Mouse (Mus musculus): ENCODE measurements around the gene Ddx54. TPM values are rescaled to one million over a fixed set of nuclear protein-coding genes. Genes with fewer than 3 reads are reported as not detected.

The Ddx54 gene
- polyA plus RNA-seq, 1 experiment from 2014 or later: 52.2 TPM

DNA sequence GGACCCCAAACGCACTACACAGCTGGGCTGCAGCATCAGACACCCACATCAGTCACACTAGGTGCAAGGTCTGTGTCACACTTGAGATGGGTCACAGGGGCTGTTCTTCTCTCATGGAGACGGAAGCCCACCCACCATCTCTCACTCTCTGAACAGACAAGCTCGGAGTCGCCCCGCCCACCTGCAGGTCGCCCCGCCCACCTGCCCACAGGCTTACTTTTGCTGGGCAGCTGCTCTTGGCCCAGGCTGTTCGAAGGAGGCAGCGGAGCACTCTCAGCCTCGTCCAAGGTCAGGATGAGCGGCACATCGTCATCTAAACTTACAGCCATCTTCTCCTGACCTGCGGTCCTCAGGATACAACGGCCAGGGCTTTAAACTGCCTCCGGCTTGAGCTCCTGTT lies 27.6 kb upstream of the Ddx54 start:
- WGBS: 40% methylated on average over 15 of the region's 15 CpGs
- Histone ChIP-seq H3K4me1 (peaks cover 61% of the 10 kb centered on the region), H3K9me3 (replicated peaks) (no peaks in the 10 kb centered on the region), H3K27me3 (0 out of 2 replicates have a peak, but pooled peaks cover 3% of the 10 kb centered on the region), H3K36me3 (peaks cover 41% of the 10 kb centered on the region), H3K4me3 (replicated peaks) (no peak overlapping the region), H3K4me2 (peak overlapping the region; percentile 2; the same call in 1 of the 2 replicates), H3K27ac (no peak overlapping the region), H3K9ac (no peak overlapping the region)
- no peak for ATAC-seq (replicated peaks; ENCODE audit: low FRiP score)

DNA sequence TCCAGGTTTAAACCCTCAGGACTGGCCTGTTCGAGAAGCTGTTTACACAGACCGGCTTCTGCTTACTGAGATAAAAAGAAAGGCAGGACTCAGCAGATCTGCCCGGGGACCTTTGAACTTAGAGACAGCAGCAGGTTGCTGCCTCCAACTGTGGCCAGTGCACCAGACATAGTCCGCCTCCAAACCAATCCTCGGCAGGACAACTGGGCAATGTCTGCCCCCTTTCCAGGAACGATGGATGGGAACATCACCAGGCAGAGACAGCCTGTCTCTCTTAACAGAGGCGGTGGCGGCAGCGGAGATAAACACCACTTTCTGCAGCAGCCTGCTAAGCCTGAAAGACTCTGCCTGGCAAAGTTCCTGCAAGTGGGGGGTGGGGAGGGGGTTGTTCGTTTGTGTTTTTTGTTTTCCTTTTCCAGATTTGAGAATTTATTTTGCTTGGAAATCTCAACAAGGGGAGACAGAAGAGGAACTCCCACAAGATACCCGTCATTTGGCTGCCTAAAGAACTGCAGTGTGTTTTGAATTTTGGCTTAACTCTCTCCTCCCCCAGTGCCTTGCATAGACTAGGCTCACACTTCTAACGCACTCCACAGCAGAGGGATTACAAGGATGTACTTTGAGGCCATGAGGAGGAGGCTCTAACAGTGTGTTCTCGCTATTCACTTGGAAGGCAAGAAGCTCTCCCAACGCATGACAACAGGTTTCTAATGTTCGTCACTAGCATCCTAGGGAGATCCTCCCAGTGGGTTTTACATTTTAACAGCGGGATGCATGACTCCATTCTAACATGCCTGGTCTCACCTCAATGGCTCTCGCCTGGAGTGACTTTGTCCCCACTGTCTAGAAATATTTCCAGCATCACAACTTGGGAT lies 25.6 kb upstream of the Ddx54 start:
- Histone ChIP-seq H3K9me3 (replicated peaks) (no peaks in the 10 kb centered on the region), H3K9ac (peak overlapping the region; percentile 80; the same call in 1 of the 2 replicates)
- WGBS: 11% methylated on average over 17 of the region's 17 CpGs

GRCm38 (mm10) chr5:120587616-120587926 lies 25.0 kb upstream of the Ddx54 start:
- Histone ChIP-seq H3K9ac (peak overlapping the region; percentile 80), H3K36me3 (peaks cover 26% of the 10 kb centered on the region), H3K9me3 (replicated peaks) (no peaks in the 10 kb centered on the region), H3K4me3 (replicated peaks) (peak overlapping the region; percentile 76), H3K4me1 (peaks cover 38% of the 10 kb centered on the region), H3K27me3 (no peaks in the 10 kb centered on the region), H3K27ac (peak overlapping the region; percentile 73), H3K4me2 (peak overlapping the region; percentile 91)
- WGBS: 21% methylated on average over 9 of the region's 9 CpGs
- ATAC-seq (replicated peaks; ENCODE audit: low FRiP score): no peak

More for the DNA sequence above, 25.6 kb upstream of the Ddx54 start:
- Histone ChIP-seq H3K4me2 (peak overlapping the region; percentile 91), H3K27me3 (0 out of 2 replicates have a peak, but pooled peaks cover 3% of the 10 kb centered on the region), H3K36me3 (peaks cover 30% of the 10 kb centered on the region), H3K4me3 (replicated peaks) (peak overlapping the region; percentile 76), H3K27ac (peak overlapping the region; percentile 73), H3K4me1 (peaks cover 42% of the 10 kb centered on the region)
- ATAC-seq (replicated peaks; ENCODE audit: low FRiP score): no peak

GRCm38 (mm10) chr5:120587940-120588568 lies 24.5 kb upstream of the Ddx54 start:
- Histone ChIP-seq H3K27ac (peak overlapping the region; percentile 73), H3K4me2 (peak overlapping the region; percentile 91), H3K4me3 (replicated peaks) (peak overlapping the region; percentile 76), H3K27me3 (no peaks in the 10 kb centered on the region), H3K9ac (peak overlapping the region; percentile 80), H3K36me3 (peaks cover 21% of the 10 kb centered on the region), H3K4me1 (peaks cover 38% of the 10 kb centered on the region), H3K9me3 (replicated peaks) (no peaks in the 10 kb centered on the region)
- ATAC-seq (replicated peaks; ENCODE audit: low FRiP score): peak; percentile 12
- under 1% methylated on average over 23 of the region's 29 CpGs for WGBS

DNA sequence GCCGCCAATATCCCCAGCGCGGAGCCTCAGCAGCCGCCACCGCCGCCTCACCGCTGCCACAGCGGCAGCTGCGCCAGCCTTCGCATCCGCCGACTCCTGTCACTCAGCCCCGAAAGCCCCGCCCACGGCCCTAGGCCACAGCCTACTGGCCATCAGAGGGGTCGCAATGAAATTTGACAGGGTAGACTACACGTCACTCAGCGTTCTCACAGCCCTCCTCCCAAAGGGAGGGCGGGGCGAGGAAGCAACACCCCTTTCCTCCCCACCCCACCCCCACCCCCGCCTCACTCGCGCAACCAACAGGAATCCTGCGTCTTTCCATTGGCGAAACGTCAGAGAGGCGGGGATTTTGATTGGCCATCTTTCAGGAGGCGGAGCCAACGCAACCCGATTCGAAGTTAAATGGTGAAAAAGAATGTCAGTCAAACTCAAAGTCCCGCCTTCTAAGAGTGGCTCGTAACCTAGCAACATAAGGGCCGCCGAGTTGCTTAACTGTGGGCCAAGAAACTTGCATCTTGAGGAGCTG lies 23.9 kb upstream of the Ddx54 start, which contains the start of the genes Tpcn1 and Iqcd:
Gene Tpcn1, minus strand, starts transcription at position 105 of the 526 bp plus-strand sequence.
Gene Iqcd, plus strand, starts transcription at position 448 of the 526 bp plus-strand sequence.
- H3K4me1 ChIP-seq: peaks cover 38% of the 10 kb centered on the region
- H3K4me2 ChIP-seq: peak within 1 kb of the TSS; percentile 91
- H3K36me3 ChIP-seq: peaks cover 16% of the 10 kb centered on the region
- H3K9me3 ChIP-seq (replicated peaks): no peaks in the 10 kb centered on the region
- ATAC-seq (replicated peaks; ENCODE audit: low FRiP score): peak; percentile 97
- peak within 1 kb of the TSS; percentile 76 for H3K4me3 ChIP-seq (replicated peaks)
- peak within 1 kb of the TSS; percentile 80 for H3K9ac ChIP-seq
- H3K27me3 ChIP-seq: no peaks in the 10 kb centered on the region
- WGBS: under 1% methylated on average over 35 of the region's 35 CpGs
- H3K27ac ChIP-seq: peak within 1 kb of the TSS; percentile 73

GRCm38 (mm10) chr5:120590356-120591010 lies 22.1 kb upstream of the Ddx54 start:
- Histone ChIP-seq H3K4me1 (peaks cover 27% of the 10 kb centered on the region), H3K4me2 (no peak overlapping the region), H3K27ac (no peak overlapping the region), H3K27me3 (no peaks in the 10 kb centered on the region), H3K4me3 (replicated peaks) (no peak overlapping the region), H3K36me3 (no peaks in the 10 kb centered on the region), H3K9ac (no peak overlapping the region), H3K9me3 (replicated peaks) (no peaks in the 10 kb centered on the region)
- no peak for ATAC-seq (replicated peaks; ENCODE audit: low FRiP score)
- 77% methylated on average over 16 of the region's 16 CpGs for WGBS

GRCm38 (mm10) chr5:120592141-120592540 lies 20.4 kb upstream of the Ddx54 start:
- no peak for ATAC-seq (replicated peaks; ENCODE audit: low FRiP score)
- no peaks in the 10 kb centered on the region for H3K9me3 ChIP-seq (replicated peaks)
- H3K4me2 ChIP-seq: no peak overlapping the region
- peaks cover 14% of the 10 kb centered on the region for H3K4me1 ChIP-seq
- WGBS: 72% methylated on average over 7 of the region's 7 CpGs
- no peak overlapping the region for H3K9ac ChIP-seq
- H3K36me3 ChIP-seq: no peaks in the 10 kb centered on the region
- H3K27ac ChIP-seq: no peak overlapping the region
- no peak overlapping the region for H3K4me3 ChIP-seq (replicated peaks)
- H3K27me3 ChIP-seq: no peaks in the 10 kb centered on the region

DNA sequence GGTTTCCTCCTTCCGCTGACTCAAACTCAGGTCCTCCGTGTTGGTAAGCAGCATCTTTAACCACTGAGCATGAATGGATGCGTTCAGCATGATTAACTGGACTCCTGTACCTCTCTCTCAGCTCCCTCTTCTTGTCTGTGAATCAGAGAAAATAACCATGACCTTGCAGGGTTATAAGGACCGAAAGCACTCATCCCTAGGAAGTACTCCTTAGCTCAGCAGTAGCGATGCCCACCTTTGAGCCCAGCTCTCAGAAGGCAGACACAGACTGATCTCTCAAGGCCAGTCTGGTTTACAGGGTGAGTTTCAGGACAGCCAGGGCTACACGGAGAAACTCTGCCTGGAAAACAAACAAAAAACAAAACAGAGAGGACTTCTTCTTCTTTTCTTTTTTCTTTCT lies 18.1 kb upstream of the Ddx54 start:
- Histone ChIP-seq H3K4me3 (replicated peaks) (no peak overlapping the region), H3K4me2 (no peak overlapping the region), H3K9ac (no peak overlapping the region), H3K36me3 (no peaks in the 10 kb centered on the region), H3K27me3 (no peaks in the 10 kb centered on the region), H3K27ac (no peak overlapping the region), H3K9me3 (replicated peaks) (no peaks in the 10 kb centered on the region), H3K4me1 (no peaks in the 10 kb centered on the region)
- no peak for ATAC-seq (replicated peaks; ENCODE audit: low FRiP score)
- 83% methylated on average over 6 of the region's 6 CpGs for WGBS

GRCm38 (mm10) chr5:120599625-120600024 lies 12.9 kb upstream of the Ddx54 start:
- no peak for ATAC-seq (replicated peaks; ENCODE audit: low FRiP score)

GRCm38 (mm10) chr5:120600946-120601668 lies 11.4 kb upstream of the Ddx54 start:
- H3K9ac ChIP-seq: no peak overlapping the region
- H3K4me3 ChIP-seq (replicated peaks): no peak overlapping the region
- ATAC-seq (replicated peaks; ENCODE audit: low FRiP score): no peak
- peaks cover 15% of the 10 kb centered on the region for H3K4me1 ChIP-seq
- no peak overlapping the region for H3K27ac ChIP-seq
- H3K36me3 ChIP-seq: no peaks in the 10 kb centered on the region
- no peaks in the 10 kb centered on the region for H3K9me3 ChIP-seq (replicated peaks)
- WGBS: 58% methylated on average over 11 of the region's 11 CpGs
- H3K27me3 ChIP-seq: no peaks in the 10 kb centered on the region
- H3K4me2 ChIP-seq: no peak overlapping the region

More at GRCm38 (mm10) chr5:120599625-120600024, 12.9 kb upstream of the Ddx54 start:
- H3K27me3 ChIP-seq: no peaks in the 10 kb centered on the region
- peaks cover 8% of the 10 kb centered on the region; the same call in 1 of the 2 replicates for H3K4me1 ChIP-seq
- WGBS: 85% methylated on average over 6 of the region's 6 CpGs
- no peak overlapping the region for H3K27ac ChIP-seq
- H3K36me3 ChIP-seq: no peaks in the 10 kb centered on the region
- H3K9me3 ChIP-seq (replicated peaks): no peaks in the 10 kb centered on the region
- H3K4me3 ChIP-seq (replicated peaks): no peak overlapping the region
- no peak overlapping the region for H3K9ac ChIP-seq
- H3K4me2 ChIP-seq: no peak overlapping the region

GRCm38 (mm10) chr5:120602210-120602609 lies 10.3 kb upstream of the Ddx54 start:
- peaks cover 15% of the 10 kb centered on the region for H3K4me1 ChIP-seq
- H3K27ac ChIP-seq: no peak overlapping the region
- 85% methylated on average over 12 of the region's 12 CpGs for WGBS
- H3K4me3 ChIP-seq (replicated peaks): no peak overlapping the region
- no peak overlapping the region for H3K9ac ChIP-seq
- no peaks in the 10 kb centered on the region for H3K27me3 ChIP-seq
- no peaks in the 10 kb centered on the region for H3K36me3 ChIP-seq
- H3K4me2 ChIP-seq: no peak overlapping the region
- ATAC-seq (replicated peaks; ENCODE audit: low FRiP score): no peak
- no peaks in the 10 kb centered on the region for H3K9me3 ChIP-seq (replicated peaks)

Data from kidney, embryonic 15.5 days (tissue).